Mouse (Mus musculus) G1E (cell line): ENCODE results near the gene Nrcam.
A peak's percentile ranks its signal among the peaks of the same experiment; 100 is the strongest.

ENCODE experiments used
- CTCF ChIP-seq: IDR thresholded peaks from 2 replicates; pipeline ENCODE4 v1.5.1; 2012; ENCODE audit warnings: low read depth, low read length, inconsistent platforms, mixed read lengths
- GATA2 ChIP-seq: IDR thresholded peaks from 2 replicates; pipeline ENCODE4 v1.6.1; 2012; ENCODE audit warnings: low read depth, low read length, inconsistent platforms, borderline replicate concordance
- POLR2AphosphoS5 ChIP-seq: IDR thresholded peaks from 2 replicates; pipeline ENCODE4 v1.6.1; 2012; ENCODE audit warnings: low read depth, low read length, inconsistent platforms; ENCODE audit not compliant: insufficient replicate concordance
- TAL1 ChIP-seq: conservative IDR thresholded peaks from 2 replicates; pipeline ENCODE4 v1.6.1; 2012; ENCODE audit warnings: low read depth, low read length, inconsistent platforms, mixed read lengths

DNA sequence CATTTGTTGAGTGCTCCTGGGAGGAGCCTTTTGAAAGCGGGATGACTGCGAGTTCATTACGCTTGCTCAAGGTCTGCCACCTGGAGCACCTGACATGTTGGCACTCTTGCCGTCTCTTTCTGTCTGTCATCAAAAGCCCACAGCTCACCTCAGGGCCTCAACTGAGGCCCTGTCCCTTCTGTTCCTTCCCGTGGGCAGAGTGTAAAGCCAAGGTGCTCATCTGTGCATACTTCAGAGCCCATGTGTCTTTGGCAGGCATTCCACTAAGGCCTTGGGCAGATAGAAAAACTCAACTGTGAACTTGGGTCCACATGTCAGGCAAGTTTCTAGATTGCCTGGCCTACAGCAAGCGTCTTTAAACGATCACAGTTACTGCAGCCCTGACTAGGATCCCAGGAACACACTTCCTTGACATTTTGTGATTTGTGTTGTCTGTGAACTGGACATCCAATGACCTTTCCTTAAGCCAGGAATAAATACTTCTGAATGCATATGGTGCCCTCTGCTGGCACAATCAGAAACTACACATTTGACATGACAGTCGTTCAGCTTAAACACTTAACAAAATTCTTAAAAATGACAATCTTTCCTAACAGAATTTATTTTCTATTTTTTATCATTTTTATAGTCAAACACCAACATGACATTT is 219.2 kb downstream of the Nrcam start:
- TF ChIP-seq POLR2AphosphoS5 (no peak), CTCF (peak; percentile 37; the same call in 1 of the 2 replicates), TAL1 (no peak), GATA2 (no peak)
